Mouse (Mus musculus) kidney, adult 11 months (tissue): ENCODE measurements at regions not wholly inside any gene's neighbourhood (a gene's known extent, or its start where the extent isn't known, plus 50 kb on each side); places are given as distances from the start of the nearest gene placed in this dataset.

Source experiments
- DNase-seq: peaks from one replicate; pipeline ENCODE4 v3.0.0; 2022

- DNase-seq = no peak
Measured at GRCm38 (mm10) chr5:24237201-24237600, 72.4 kb downstream of the Nupl2 start.

- DNase-seq = no peak
Measured at GRCm38 (mm10) chr5:24239006-24239405, 74.2 kb downstream of the Nupl2 start.

GRCm38 (mm10) chr5:24244211-24244610, 79.4 kb downstream of the Nupl2 start:
- no peak for DNase-seq

- DNase-seq = no peak
Measured at GRCm38 (mm10) chr5:24255421-24255820, 90.7 kb downstream of the Nupl2 start.

GRCm38 (mm10) chr5:24261098-24261497, 90.3 kb downstream of the Kcnh2 start:
- peak; percentile 47 for DNase-seq

- no peak for DNase-seq
Measured at GRCm38 (mm10) chr5:24262146-24262545, 89.3 kb downstream of the Kcnh2 start.

- no peak for DNase-seq
Measured at GRCm38 (mm10) chr5:24264151-24264550, 87.3 kb downstream of the Kcnh2 start.

GRCm38 (mm10) chr5:24265431-24265830, 86.0 kb downstream of the Kcnh2 start:
- no peak for DNase-seq

- DNase-seq = peak; percentile 81
Measured at GRCm38 (mm10) chr5:24266344-24267295, 84.8 kb downstream of the Kcnh2 start.
